Mouse (Mus musculus): ENCODE measurements at regions not wholly inside any gene's neighbourhood (a gene's known extent, or its start where the extent isn't known, plus 50 kb on each side); places are given as distances from the start of the nearest gene placed in this dataset.
A peak's percentile ranks its signal among the peaks of the same experiment; 100 is the strongest.

GRCm38 (mm10) chr1:143946933-143947332, 57.0 kb downstream of the Rgs2 start:
- H3K4me1 ChIP-seq (ENCODE audit: control insufficient read depth, insufficient read depth, low read length), result no peaks in the 10 kb centered on the region
- no peaks in the 10 kb centered on the region for H3K27me3 ChIP-seq (ENCODE audit: control insufficient read depth, insufficient read depth, low read length)
- no peaks in the 10 kb centered on the region for H3K9me3 ChIP-seq (replicated peaks; ENCODE audit: control insufficient read depth, low read length)
- no peak overlapping the region for H3K4me2 ChIP-seq (ENCODE audit: low read depth, low read length)
- no peak overlapping the region for H3K9ac ChIP-seq (ENCODE audit: low read length)
- H3K36me3 ChIP-seq (ENCODE audit: control insufficient read depth, insufficient read depth, low read length), result no peaks in the 10 kb centered on the region
- no peak overlapping the region for H3K27ac ChIP-seq (ENCODE audit: low read length)
- H3K4me3 ChIP-seq (replicated peaks; ENCODE audit: low read length), result no peak overlapping the region
- ATAC-seq (ENCODE audit: insufficient read depth, low FRiP score), result no peak

DNA sequence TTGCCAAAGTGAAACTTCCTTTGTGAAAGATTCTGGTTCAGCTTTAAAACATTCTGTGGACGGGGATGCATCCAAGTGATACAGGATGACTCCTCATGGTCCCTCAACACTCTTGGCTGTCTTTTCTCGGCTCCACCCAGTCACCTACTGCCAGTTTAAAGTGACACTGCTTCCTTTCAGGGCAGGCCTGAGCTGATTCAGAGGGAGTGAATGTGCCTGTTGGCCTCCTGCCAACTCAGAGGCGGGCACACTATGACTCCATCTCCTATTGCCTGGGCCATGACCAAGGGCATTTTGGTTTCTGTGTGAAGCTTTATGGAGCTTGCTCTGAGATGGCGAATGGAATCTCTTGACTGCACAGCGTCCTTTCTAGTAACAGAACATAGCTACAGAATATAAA, 62.5 kb downstream of the Rgs2 start:
- Histone ChIP-seq H3K27me3 (ENCODE audit: control insufficient read depth, insufficient read depth, low read length) (no peaks in the 10 kb centered on the region), H3K4me2 (ENCODE audit: low read depth, low read length) (no peak overlapping the region), H3K4me3 (replicated peaks; ENCODE audit: low read length) (no peak overlapping the region), H3K9me3 (replicated peaks; ENCODE audit: control insufficient read depth, low read length) (no peaks in the 10 kb centered on the region), H3K4me1 (ENCODE audit: control insufficient read depth, insufficient read depth, low read length) (no peaks in the 10 kb centered on the region), H3K36me3 (ENCODE audit: control insufficient read depth, insufficient read depth, low read length) (no peaks in the 10 kb centered on the region), H3K27ac (ENCODE audit: low read length) (no peak overlapping the region), H3K9ac (ENCODE audit: low read length) (no peak overlapping the region)
- peak; percentile 83 for ATAC-seq (ENCODE audit: insufficient read depth, low FRiP score)
- 60% methylated on average over 5 of the region's 5 CpGs for WGBS

DNA sequence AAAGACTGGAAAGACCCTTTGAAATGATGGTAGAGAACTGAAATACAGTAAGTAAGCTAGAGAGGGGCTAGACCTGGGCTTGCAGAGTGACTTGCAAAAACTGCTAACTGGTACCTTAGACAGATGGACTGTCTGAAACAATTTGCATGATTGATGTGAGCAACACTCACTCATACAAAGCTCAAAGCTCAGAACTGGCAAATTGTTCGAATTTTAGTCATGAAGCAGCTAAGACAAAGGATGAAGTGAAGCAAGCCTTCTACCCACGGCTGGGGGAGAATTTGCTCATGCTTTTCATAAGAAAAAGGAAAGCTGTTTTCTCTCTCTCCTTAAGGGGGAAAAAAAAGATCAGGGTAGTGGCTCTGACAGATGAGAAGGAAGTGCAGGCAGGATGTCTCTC, 64.5 kb downstream of the Rgs2 start:
- Histone ChIP-seq H3K27ac (ENCODE audit: low read length) (no peak overlapping the region), H3K4me3 (replicated peaks; ENCODE audit: low read length) (no peak overlapping the region), H3K27me3 (ENCODE audit: control insufficient read depth, insufficient read depth, low read length) (no peaks in the 10 kb centered on the region), H3K9ac (ENCODE audit: low read length) (no peak overlapping the region), H3K36me3 (ENCODE audit: control insufficient read depth, insufficient read depth, low read length) (no peaks in the 10 kb centered on the region), H3K4me1 (ENCODE audit: control insufficient read depth, insufficient read depth, low read length) (no peaks in the 10 kb centered on the region), H3K4me2 (ENCODE audit: low read depth, low read length) (no peak overlapping the region), H3K9me3 (replicated peaks; ENCODE audit: control insufficient read depth, low read length) (no peaks in the 10 kb centered on the region)
- no peak for ATAC-seq (ENCODE audit: insufficient read depth, low FRiP score)
- 35% methylated on average over 2 of the region's 2 CpGs for WGBS

GRCm38 (mm10) chr1:143938569-143938968, 65.4 kb downstream of the Rgs2 start:
- H3K27me3 ChIP-seq (ENCODE audit: control insufficient read depth, insufficient read depth, low read length), result no peaks in the 10 kb centered on the region
- no peaks in the 10 kb centered on the region for H3K9me3 ChIP-seq (replicated peaks; ENCODE audit: control insufficient read depth, low read length)
- no peak overlapping the region for H3K4me2 ChIP-seq (ENCODE audit: low read depth, low read length)
- ATAC-seq (ENCODE audit: insufficient read depth, low FRiP score), result no peak
- H3K36me3 ChIP-seq (ENCODE audit: control insufficient read depth, insufficient read depth, low read length), result no peaks in the 10 kb centered on the region
- H3K4me1 ChIP-seq (ENCODE audit: control insufficient read depth, insufficient read depth, low read length), result no peaks in the 10 kb centered on the region
- 51% methylated on average over 3 of the region's 3 CpGs for WGBS
- no peak overlapping the region for H3K4me3 ChIP-seq (replicated peaks; ENCODE audit: low read length)
- H3K27ac ChIP-seq (ENCODE audit: low read length), result no peak overlapping the region
- no peak overlapping the region for H3K9ac ChIP-seq (ENCODE audit: low read length)

DNA sequence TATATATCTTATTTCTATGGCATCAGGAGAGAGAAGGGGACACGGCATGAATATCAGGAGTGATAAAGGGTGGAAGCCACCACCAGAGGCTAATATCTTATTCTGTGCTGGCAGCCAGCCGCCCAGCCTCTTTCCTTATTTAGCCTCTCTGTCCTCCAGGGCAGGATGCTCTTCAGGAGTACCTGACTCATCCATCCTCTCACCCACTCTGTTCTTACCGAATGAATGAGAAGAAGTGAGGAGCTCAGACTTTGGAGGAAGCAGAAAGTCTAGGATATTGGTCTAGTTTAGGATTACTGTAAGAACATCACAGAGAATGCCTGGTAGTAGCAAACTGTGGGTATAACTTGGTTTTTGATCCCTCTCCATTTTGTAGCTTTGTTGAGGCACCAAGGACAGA, 73.2 kb downstream of the Rgs2 start:
- no peaks in the 10 kb centered on the region for H3K9me3 ChIP-seq (replicated peaks; ENCODE audit: control insufficient read depth, low read length)
- no peaks in the 10 kb centered on the region for H3K4me1 ChIP-seq (ENCODE audit: control insufficient read depth, insufficient read depth, low read length)
- no peak overlapping the region for H3K9ac ChIP-seq (ENCODE audit: low read length)
- H3K4me2 ChIP-seq (ENCODE audit: low read depth, low read length), result no peak overlapping the region
- no peak for ATAC-seq (ENCODE audit: insufficient read depth, low FRiP score)
- WGBS, result 72% methylated on average over 3 of the region's 3 CpGs
- H3K4me3 ChIP-seq (replicated peaks; ENCODE audit: low read length), result no peak overlapping the region
- H3K27me3 ChIP-seq (ENCODE audit: control insufficient read depth, insufficient read depth, low read length), result no peaks in the 10 kb centered on the region
- no peaks in the 10 kb centered on the region for H3K36me3 ChIP-seq (ENCODE audit: control insufficient read depth, insufficient read depth, low read length)
- no peak overlapping the region for H3K27ac ChIP-seq (ENCODE audit: low read length)

GRCm38 (mm10) chr1:143929567-143930165, 74.3 kb downstream of the Rgs2 start:
- Histone ChIP-seq H3K27ac (ENCODE audit: low read length) (no peak overlapping the region), H3K9ac (ENCODE audit: low read length) (no peak overlapping the region), H3K4me1 (ENCODE audit: control insufficient read depth, insufficient read depth, low read length) (no peaks in the 10 kb centered on the region), H3K27me3 (ENCODE audit: control insufficient read depth, insufficient read depth, low read length) (no peaks in the 10 kb centered on the region), H3K4me3 (replicated peaks; ENCODE audit: low read length) (no peak overlapping the region), H3K9me3 (replicated peaks; ENCODE audit: control insufficient read depth, low read length) (no peaks in the 10 kb centered on the region), H3K36me3 (ENCODE audit: control insufficient read depth, insufficient read depth, low read length) (no peaks in the 10 kb centered on the region), H3K4me2 (ENCODE audit: low read depth, low read length) (no peak overlapping the region)
- peak; percentile 40; the same call in 1 of the 2 replicates for ATAC-seq (ENCODE audit: insufficient read depth, low FRiP score)
- 54% methylated on average over 5 of the region's 5 CpGs for WGBS

GRCm38 (mm10) chr1:143922499-143922898, 81.5 kb downstream of the Rgs2 start:
- Histone ChIP-seq H3K4me1 (ENCODE audit: control insufficient read depth, insufficient read depth, low read length) (peaks cover 4% of the 10 kb centered on the region), H3K36me3 (ENCODE audit: control insufficient read depth, insufficient read depth, low read length) (no peaks in the 10 kb centered on the region), H3K9me3 (replicated peaks; ENCODE audit: control insufficient read depth, low read length) (no peaks in the 10 kb centered on the region), H3K27me3 (ENCODE audit: control insufficient read depth, insufficient read depth, low read length) (no peaks in the 10 kb centered on the region), H3K4me2 (ENCODE audit: low read depth, low read length) (no peak overlapping the region), H3K27ac (ENCODE audit: low read length) (peak overlapping the region; percentile 44; the same call in 1 of the 2 replicates), H3K4me3 (replicated peaks; ENCODE audit: low read length) (no peak overlapping the region), H3K9ac (ENCODE audit: low read length) (no peak overlapping the region)
- ATAC-seq (ENCODE audit: insufficient read depth, low FRiP score), result no peak
- 42% methylated on average over 1 of the region's 1 CpGs for WGBS

- Histone ChIP-seq H3K4me2 (ENCODE audit: low read depth, low read length) (no peak overlapping the region), H3K4me1 (ENCODE audit: control insufficient read depth, insufficient read depth, low read length) (peaks cover 4% of the 10 kb centered on the region), H3K4me3 (replicated peaks; ENCODE audit: low read length) (no peak overlapping the region), H3K27ac (ENCODE audit: low read length) (no peak overlapping the region), H3K27me3 (ENCODE audit: control insufficient read depth, insufficient read depth, low read length) (no peaks in the 10 kb centered on the region), H3K36me3 (ENCODE audit: control insufficient read depth, insufficient read depth, low read length) (no peaks in the 10 kb centered on the region), H3K9me3 (replicated peaks; ENCODE audit: control insufficient read depth, low read length) (no peaks in the 10 kb centered on the region), H3K9ac (ENCODE audit: low read length) (no peak overlapping the region)
- ATAC-seq (ENCODE audit: insufficient read depth, low FRiP score), result no peak
- WGBS, result 70% methylated on average over 7 of the region's 7 CpGs
These were observed 83.7 kb downstream of the Rgs2 start for GRCm38 (mm10) chr1:143920256-143920655.

DNA sequence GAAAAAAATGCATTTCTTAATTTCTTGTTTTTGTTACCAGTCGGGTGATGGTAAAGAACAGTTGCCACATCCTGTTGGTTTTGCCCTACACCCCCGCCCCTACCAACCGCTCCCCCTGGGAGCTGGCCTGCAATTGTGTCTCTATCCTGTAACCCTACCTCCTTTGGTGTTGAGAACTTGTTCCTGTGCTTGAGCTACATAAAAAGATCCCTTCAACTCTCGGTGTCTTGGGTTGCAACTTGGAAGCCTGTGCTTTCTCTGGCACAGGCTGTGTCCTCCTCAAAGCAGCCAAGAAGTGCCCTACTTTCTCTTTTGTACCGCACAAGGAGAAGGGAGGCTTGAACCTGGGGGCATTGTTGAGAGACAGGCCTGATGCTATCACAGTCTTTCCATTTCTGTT, 85.0 kb downstream of the Rgs2 start:
- H3K4me1 ChIP-seq (ENCODE audit: control insufficient read depth, insufficient read depth, low read length), result peaks cover 4% of the 10 kb centered on the region
- no peak for ATAC-seq (ENCODE audit: insufficient read depth, low FRiP score)
- no peaks in the 10 kb centered on the region for H3K27me3 ChIP-seq (ENCODE audit: control insufficient read depth, insufficient read depth, low read length)
- H3K36me3 ChIP-seq (ENCODE audit: control insufficient read depth, insufficient read depth, low read length), result no peaks in the 10 kb centered on the region
- H3K9ac ChIP-seq (ENCODE audit: low read length), result no peak overlapping the region
- H3K27ac ChIP-seq (ENCODE audit: low read length), result peak overlapping the region; percentile 43; the same call in 1 of the 2 replicates
- 78% methylated on average over 5 of the region's 5 CpGs for WGBS
- no peak overlapping the region for H3K4me2 ChIP-seq (ENCODE audit: low read depth, low read length)
- no peaks in the 10 kb centered on the region for H3K9me3 ChIP-seq (replicated peaks; ENCODE audit: control insufficient read depth, low read length)
- no peak overlapping the region for H3K4me3 ChIP-seq (replicated peaks; ENCODE audit: low read length)

All from stomach, embryonic 16.5 days (tissue).